Mouse (Mus musculus) testis, adult 2 months (tissue): Measurements from ENCODE around the gene Galnt17. TPM values are rescaled to one million over a fixed set of nuclear protein-coding genes. Genes with fewer than 3 reads are reported as not detected.
A peak's percentile ranks its signal among the peaks of the same experiment; 100 is the strongest.

Source experiments
- H3K27ac ChIP-seq: fragments of 200-500 bp; 2 replicates; pipeline ENCODE4 v1.5.1; 2012; ENCODE audit warnings: low read depth, low read length; ENCODE audit not compliant: control insufficient read depth, insufficient read depth
- H3K27me3 ChIP-seq: fragments of 200-500 bp; 2 replicates; pipeline ENCODE4 v1.6.1; 2012; ENCODE audit warnings: mild to moderate bottlenecking, low read length, moderate library complexity; ENCODE audit not compliant: control insufficient read depth, insufficient read depth
- H3K36me3 ChIP-seq: fragments of 200-500 bp; 2 replicates; pipeline ENCODE4 v1.6.1; 2012; ENCODE audit warnings: mild to moderate bottlenecking, low read length; ENCODE audit not compliant: control insufficient read depth, insufficient read depth
- H3K4me1 ChIP-seq: fragments of 200-500 bp; 2 replicates; pipeline ENCODE4 v1.6.1; 2012; ENCODE audit warnings: low read length; ENCODE audit not compliant: control insufficient read depth, insufficient read depth
- H3K4me3 ChIP-seq: fragments of 200-500 bp; 2 replicates; pipeline ENCODE4 v1.5.1; 2012; ENCODE audit warnings: low read depth, mild to moderate bottlenecking, low read length, moderate library complexity, mixed read lengths; ENCODE audit not compliant: control insufficient read depth
- CTCF ChIP-seq: fragments of 200-500 bp; IDR thresholded peaks from 2 replicates; pipeline ENCODE4 v1.5.1; 2012; ENCODE audit warnings: low read depth, mild to moderate bottlenecking, inconsistent platforms, low read length, moderate library complexity; ENCODE audit not compliant: control insufficient read depth, insufficient read depth, insufficient replicate concordance
- POLR2A ChIP-seq: fragments of 200-500 bp; IDR thresholded peaks from 2 replicates; pipeline ENCODE4 v1.6.1; 2012; ENCODE audit warnings: low read depth, mild to moderate bottlenecking, inconsistent platforms, low read length, moderate library complexity; ENCODE audit not compliant: control insufficient read depth
- polyA plus RNA-seq: library from polyadenylated mRNA; depleted of rRNA; stranded (reverse); fragments of >200 nt; gene quantifications from 2 replicates; pipeline ENCODE4 v1.2.3, GENCODE M21; 2012

Gene Galnt17
- polyA plus RNA-seq, 1 experiment = 0.95 TPM

DNA sequence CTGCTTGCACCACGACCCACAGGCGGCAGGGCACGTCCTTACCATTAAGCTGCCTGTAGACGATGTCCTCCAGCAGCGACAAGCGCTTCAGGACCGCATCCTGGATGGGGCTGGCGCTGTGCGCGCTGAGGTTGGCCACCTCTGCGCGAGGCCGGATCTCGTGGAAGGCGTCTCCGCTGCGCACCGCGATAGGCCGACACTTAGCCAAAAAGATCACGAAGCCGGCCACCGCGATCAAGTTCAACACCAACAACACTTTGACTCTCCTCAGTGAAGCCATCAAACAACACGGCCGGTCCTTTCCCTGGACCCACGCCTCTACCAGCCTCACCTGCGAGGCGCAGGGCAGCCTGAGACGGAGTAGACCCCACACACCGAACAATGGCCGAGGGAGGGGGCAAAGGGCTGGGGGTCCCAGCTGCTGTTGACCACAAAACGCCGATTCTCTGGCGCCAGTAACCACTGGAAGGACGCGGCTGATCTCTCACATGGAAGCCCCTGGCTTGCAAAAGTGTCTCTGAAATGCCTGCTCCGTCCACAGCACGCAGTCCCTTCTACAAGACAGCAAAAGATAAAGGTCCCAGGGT lies 1.9 kb downstream of the Galnt17 start:
- H3K27ac ChIP-seq = no peak overlapping the region
- H3K4me3 ChIP-seq = peak overlapping the region; percentile 8; the same call in 1 of the 2 replicates
- no peaks in the 10 kb centered on the region for H3K36me3 ChIP-seq
- no peak for TF ChIP-seq CTCF
- TF ChIP-seq POLR2A = no peak
- no peaks in the 10 kb centered on the region for H3K27me3 ChIP-seq
- no peaks in the 10 kb centered on the region; the same call in 1 of the 2 replicates for H3K4me1 ChIP-seq

- TF ChIP-seq CTCF (no peak), POLR2A (no peak)
- no peak overlapping the region for H3K27ac ChIP-seq
- H3K27me3 ChIP-seq = no peaks in the 10 kb centered on the region
- H3K36me3 ChIP-seq = no peaks in the 10 kb centered on the region
- no peaks in the 10 kb centered on the region; the same call in 1 of the 2 replicates for H3K4me1 ChIP-seq
- H3K4me3 ChIP-seq = no peak overlapping the region
Observed at GRCm38 (mm10) chr5:131305223-131305622, 3.1 kb downstream of the Galnt17 start.

- Histone ChIP-seq H3K27me3 (no peaks in the 10 kb centered on the region), H3K27ac (no peak overlapping the region), H3K36me3 (no peaks in the 10 kb centered on the region), H3K4me3 (no peak overlapping the region), H3K4me1 (no peaks in the 10 kb centered on the region; the same call in 1 of the 2 replicates)
- TF ChIP-seq CTCF = no peak
- TF ChIP-seq POLR2A = no peak
Observed at GRCm38 (mm10) chr5:131301526-131301925, 6.8 kb downstream of the Galnt17 start.

DNA sequence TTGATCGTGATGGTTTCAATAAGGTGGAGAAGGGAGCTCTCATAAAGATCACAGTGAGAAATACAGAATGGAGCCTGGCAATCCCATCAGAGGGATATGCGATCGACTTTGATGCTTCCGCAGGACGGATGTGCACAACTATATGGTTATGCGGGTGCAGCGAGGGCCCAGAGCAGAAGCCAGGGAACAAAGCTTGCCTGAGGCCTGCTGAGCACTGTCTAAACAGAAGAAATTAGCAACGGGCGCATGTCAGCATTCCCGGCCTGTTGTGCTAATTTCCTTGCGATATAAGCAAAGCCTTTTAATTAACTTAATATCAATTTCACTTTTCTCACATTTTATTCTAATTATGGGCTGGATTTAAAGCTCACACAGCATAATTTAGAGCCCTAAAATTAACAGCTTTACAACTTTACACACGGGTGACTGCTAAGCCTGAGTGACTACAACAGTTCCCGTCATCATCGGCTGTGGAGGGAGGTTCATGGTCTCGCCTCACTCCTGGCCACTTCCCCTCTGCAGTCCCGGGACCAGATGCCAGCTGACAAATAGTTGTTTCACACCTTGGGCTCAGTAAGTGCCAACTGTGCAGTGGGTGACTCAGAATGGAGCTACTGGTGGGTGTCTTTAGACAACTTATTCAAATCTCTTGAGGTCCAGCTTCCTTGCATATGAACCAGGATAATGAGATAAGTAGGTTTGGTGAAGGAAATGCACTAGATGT lies 14.4 kb downstream of the Galnt17 start:
- Histone ChIP-seq H3K4me1 (no peaks in the 10 kb centered on the region; the same call in 1 of the 2 replicates), H3K27ac (no peak overlapping the region), H3K4me3 (no peak overlapping the region), H3K36me3 (no peaks in the 10 kb centered on the region), H3K27me3 (no peaks in the 10 kb centered on the region)
- no peak for TF ChIP-seq CTCF
- TF ChIP-seq POLR2A = no peak

GRCm38 (mm10) chr5:131287091-131287490 lies 21.2 kb downstream of the Galnt17 start:
- Histone ChIP-seq H3K27ac (no peak overlapping the region), H3K36me3 (no peaks in the 10 kb centered on the region)
- no peak for TF ChIP-seq CTCF
- no peak for TF ChIP-seq POLR2A

GRCm38 (mm10) chr5:131286680-131287079 lies 21.6 kb downstream of the Galnt17 start:
- Histone ChIP-seq H3K4me3 (no peak overlapping the region), H3K27me3 (no peaks in the 10 kb centered on the region), H3K27ac (no peak overlapping the region), H3K36me3 (no peaks in the 10 kb centered on the region), H3K4me1 (no peaks in the 10 kb centered on the region)
- no peak for TF ChIP-seq CTCF

More at GRCm38 (mm10) chr5:131287091-131287490, 21.2 kb downstream of the Galnt17 start:
- Histone ChIP-seq H3K4me3 (no peak overlapping the region), H3K4me1 (no peaks in the 10 kb centered on the region; the same call in 1 of the 2 replicates), H3K27me3 (no peaks in the 10 kb centered on the region)

DNA sequence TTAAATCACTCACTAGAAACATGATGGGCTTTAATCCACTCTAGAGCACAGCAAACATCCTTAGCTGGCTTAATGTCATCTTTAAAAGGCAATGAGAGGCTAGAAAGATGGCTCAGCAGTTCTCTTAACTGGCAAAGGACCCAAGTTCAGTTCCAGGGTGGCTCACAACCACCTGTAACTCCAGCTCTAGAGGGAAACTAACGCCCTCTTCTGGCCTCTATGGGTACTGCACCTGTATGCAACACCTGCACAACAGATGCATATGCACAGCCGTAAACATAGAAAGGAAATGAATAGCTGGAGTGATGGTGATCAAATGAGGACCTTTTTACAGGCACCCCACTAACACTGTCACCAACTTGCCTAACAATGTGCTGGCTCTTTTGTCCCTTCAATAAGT lies 27.9 kb downstream of the Galnt17 start:
- H3K4me3 ChIP-seq = no peak overlapping the region
- H3K36me3 ChIP-seq = no peaks in the 10 kb centered on the region
- no peaks in the 10 kb centered on the region for H3K27me3 ChIP-seq
- peak; percentile 64; the same call in 1 of the 2 replicates for TF ChIP-seq CTCF
- no peak for TF ChIP-seq POLR2A
- no peak overlapping the region for H3K27ac ChIP-seq
- H3K4me1 ChIP-seq = no peaks in the 10 kb centered on the region

DNA sequence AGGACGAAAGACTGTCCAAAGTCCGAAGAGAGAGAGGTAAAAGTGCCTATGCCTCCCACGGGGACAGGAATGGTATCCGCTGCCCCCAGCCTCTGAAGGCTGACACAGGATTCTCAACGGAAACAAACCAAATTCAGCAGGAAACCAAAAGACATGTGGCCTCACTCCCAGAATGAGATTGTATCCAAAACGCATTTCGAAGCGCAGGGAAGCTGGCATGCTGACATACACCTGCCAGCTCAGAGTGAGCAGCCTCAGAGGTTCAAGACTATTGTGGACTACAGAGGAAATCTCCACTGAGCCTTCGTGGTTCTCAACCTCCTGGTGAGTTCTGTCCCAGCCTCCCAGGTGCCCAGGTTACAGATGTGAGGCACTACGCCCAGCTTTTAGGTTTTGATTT lies 29.0 kb downstream of the Galnt17 start:
- Histone ChIP-seq H3K27me3 (no peaks in the 10 kb centered on the region), H3K4me3 (no peak overlapping the region)
- TF ChIP-seq CTCF (no peak), POLR2A (no peak)

More for the DNA sequence above, 29.0 kb downstream of the Galnt17 start:
- no peak overlapping the region for H3K27ac ChIP-seq
- H3K4me1 ChIP-seq = no peaks in the 10 kb centered on the region
- no peaks in the 10 kb centered on the region for H3K36me3 ChIP-seq
